Mouse (Mus musculus) urinary bladder, postnatal 10 days (tissue): ENCODE measurements around the gene Anapc2.

ENCODE experiments used
- DNase-seq: peaks from one replicate; pipeline ENCODE4 v3.0.0; 2022; ENCODE audit warnings: low spot score

Gene Anapc2

GRCm38 (mm10) chr2:25303931-25304656 is 31.8 kb downstream of the Anapc2 start:
- no peak for DNase-seq

GRCm38 (mm10) chr2:25304657-25305541 is 32.6 kb downstream of the Anapc2 start:
- DNase-seq: no peak

GRCm38 (mm10) chr2:25305587-25306359 is 33.5 kb downstream of the Anapc2 start:
- DNase-seq: no peak

DNA sequence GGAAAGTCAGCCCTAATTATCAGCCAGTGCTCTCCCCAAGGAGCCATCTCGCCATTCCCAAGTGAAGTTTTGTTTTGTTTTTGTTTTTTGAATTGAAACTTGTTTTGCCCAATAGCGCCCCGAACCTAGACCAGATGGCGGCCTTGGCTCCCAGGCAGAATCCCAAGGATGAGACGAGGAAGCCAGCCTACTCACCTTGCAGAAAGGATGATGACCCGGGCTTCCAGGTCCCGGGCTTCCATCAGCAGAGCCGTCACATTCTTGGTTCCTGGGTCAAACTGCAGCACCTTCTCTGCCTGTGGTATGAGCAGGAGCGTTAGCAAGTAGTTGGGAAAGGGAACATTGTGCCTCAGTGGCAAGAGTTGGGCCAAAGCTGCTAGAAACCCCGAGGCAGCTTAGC is 37.9 kb downstream of the Anapc2 start:
- no peak for DNase-seq

DNA sequence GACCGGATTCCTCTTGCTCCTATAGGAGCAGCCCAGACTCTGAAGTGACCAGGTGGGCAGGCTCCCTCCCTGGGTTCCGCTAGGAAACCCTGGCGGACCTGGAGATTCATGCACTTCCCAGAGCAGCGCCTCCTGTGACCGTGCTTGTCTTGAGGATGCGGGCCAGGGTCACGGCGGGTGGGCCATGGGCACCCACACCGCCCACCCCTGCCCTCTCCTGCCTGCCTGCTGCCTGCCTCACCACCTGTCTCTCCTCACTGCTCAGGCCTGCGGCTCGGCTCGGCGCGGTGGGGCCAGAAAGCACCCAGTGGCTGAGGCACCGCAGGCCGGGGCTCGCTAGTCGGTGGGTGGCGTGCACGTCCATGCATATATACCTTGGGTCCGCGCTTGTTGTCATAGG is 38.7 kb downstream of the Anapc2 start:
- DNase-seq: no peak

DNA sequence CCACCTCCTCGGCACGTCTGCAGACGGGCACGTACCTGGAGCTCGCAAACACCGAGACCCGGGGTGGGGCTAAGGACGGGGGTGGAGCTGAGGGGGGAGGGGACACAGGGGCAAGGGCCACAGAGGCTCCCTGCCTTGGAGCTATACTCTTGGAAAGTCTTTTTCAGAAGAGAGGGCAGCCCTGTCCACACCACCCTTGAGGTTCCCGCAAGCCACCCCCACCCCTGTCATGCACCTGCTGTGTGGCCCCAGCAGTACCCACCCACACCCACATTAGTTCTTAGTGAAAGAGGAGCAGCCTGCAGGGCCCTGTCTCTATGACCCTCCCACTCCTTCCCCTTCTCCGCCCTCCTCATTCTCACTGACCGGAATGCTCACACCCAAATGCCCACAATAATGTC is 39.2 kb downstream of the Anapc2 start:
- DNase-seq: no peak

DNA sequence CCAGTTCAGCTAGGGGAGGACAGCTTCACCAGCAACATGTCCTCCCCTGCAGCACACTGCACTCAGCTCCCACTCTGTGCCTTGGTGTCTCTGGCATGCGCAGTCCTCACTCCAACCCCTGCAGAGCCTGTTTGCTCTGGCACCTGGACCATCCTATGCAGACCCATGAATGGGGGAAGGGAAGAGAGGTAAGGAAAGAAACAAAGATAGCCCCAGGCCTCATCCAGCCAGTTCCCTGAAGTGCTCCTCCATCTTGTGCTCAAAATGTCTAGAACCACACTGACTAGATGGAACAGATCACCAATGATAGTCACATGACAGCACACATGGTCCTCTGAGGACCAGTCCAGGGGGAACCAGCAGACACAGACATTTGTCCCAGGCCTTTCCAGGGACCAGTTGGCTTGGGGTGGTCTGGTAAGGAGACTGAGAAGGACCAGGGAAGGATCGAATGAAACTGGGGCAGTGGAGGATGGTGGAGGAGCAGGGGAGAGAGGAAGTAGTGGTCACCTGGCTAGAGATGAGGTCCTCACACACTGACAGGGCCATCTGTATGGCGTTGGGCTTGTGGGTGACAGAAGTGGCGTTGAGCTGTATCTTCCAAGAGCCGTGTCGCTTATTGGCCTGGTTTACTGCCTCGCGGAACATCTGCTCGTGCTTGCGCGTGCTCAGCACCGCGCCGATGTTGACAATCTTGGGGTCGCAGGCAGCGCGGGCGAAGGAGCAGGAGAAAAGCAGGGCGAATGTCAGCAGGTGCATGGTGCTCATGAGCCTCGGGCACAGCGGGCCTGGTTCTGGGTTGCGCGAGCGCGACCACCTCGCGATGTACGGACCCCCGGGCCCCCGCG is 46.1 kb downstream of the Anapc2 start:
- no peak for DNase-seq

- DNase-seq: no peak
Measured at GRCm38 (mm10) chr2:25318971-25319773, 46.9 kb downstream of the Anapc2 start, which contains the start of gene Grin1. Gene Grin1, minus strand, starts transcription at chr2:25319187.

DNA sequence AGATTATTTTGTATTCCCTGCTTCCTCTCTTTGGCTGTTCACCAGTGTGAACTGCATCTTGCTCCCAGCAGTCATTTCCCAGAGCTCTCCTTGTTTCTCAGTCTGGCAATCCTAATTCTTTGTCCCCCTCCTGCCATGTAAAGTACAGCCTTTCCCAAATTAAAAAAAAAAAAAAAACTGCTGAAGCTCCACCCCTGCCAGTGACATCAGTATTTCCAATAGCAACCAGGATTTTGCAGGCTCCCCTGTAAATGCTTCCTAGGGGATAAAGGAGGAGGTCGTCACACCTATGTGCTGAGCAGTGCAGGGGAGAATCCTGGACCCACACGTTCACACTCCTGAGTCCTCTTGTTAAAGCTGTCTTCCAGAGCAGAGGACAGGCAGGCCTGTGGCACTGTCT is 47.8 kb downstream of the Anapc2 start:
- no peak for DNase-seq

DNA sequence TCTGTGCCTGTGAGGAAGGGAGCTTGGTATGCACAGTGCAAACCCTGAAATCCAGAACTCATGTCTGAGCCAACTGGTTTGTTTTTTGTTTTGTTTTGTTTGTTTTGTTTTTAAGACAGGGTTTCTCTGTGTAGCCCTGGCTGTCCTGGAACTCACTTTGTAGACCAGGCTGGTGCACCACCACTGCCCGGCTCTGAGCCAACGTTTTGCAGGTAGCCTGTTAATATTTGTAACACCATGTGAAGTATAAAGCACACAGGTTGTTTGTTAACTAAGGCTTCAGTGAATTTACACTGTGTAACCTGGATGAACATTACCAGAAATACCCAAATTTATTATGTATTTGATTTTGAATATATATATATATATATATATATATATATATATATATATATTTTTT is 53.8 kb downstream of the Anapc2 start:
- DNase-seq: no peak

DNA sequence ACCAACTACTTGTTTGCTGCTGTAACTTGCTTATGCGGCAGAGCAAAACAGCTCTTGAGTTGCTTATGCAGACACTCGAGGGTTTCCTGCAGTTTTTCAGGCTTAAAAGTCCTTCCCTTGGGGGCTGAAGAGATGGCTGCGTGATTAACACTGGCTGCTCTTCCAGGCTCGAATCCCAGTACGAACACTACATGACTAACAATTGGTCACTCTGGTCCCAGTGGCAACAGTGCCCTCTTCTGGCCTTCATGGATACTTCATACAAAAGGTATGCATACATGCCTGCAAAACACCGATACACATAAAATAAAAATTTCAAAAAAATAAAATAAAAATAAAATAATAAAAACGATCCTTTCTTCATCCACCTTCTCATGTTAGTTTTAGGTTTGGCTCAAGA is 56.2 kb downstream of the Anapc2 start:
- no peak for DNase-seq

DNA sequence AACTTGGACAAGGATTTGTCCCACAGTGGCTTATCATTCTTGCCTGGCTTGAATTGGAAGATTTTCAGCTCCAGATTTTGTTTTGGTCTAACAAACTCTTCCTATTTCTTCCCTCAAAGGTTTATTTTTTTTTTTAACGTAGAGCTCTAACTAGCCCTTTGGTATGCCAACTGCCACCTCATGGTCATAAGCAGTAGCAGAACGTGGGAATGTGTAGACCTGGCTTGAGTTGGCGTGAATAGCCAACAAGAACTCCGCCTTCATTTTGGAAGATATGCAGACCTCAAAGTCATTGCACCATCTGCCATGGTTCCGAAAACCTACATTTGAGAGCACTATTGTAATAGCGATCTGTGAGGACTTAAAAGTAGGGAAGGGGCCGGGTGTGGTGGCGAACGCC is 59.2 kb downstream of the Anapc2 start:
- DNase-seq: no peak

- DNase-seq: peak; percentile 97
Measured at GRCm38 (mm10) chr2:25332286-25333160, 60.2 kb downstream of the Anapc2 start, which contains the start of gene Man1b1. Gene Man1b1, plus strand, starts transcription at chr2:25332338.

GRCm38 (mm10) chr2:25333569-25333968 is 61.3 kb downstream of the Anapc2 start:
- DNase-seq: no peak
